Mouse (Mus musculus) lung, embryonic 15.5 days (tissue): ENCODE measurements at regions not wholly inside any gene's neighbourhood (a gene's known extent, or its start where the extent isn't known, plus 50 kb on each side); places are given as distances from the start of the nearest gene placed in this dataset.
"Not testable (repeated sequence)": the region's sequence is repeated elsewhere in the genome, so short reads cannot be mapped to it uniquely, and the experiment has no call there.

Source experiments
- ATAC-seq: fragments of 200-750 bp; cut with Nextera tagmentation; 2 replicates; pipeline ENCODE4 v1.8.0; 2017; ENCODE audit warnings: moderate number of reproducible peaks, borderline replicate concordance; ENCODE audit not compliant: low FRiP score, low TSS enrichment; ENCODE audit errors: extremely low read depth
- H3K27ac ChIP-seq: fragments of 300-500 bp; sonication (generic); 2 replicates; pipeline ENCODE4 v1.5.1; 2015; ENCODE audit warnings: moderate library complexity, mild to moderate bottlenecking, inconsistent platforms
- H3K27me3 ChIP-seq: fragments of 300-500 bp; sonication (generic); 2 replicates; pipeline ENCODE4 v1.6.1; 2015; ENCODE audit warnings: inconsistent platforms
- H3K36me3 ChIP-seq: fragments of 300-500 bp; sonication (generic); 2 replicates; pipeline ENCODE4 v1.6.1; 2015; ENCODE audit warnings: inconsistent platforms
- H3K4me1 ChIP-seq: fragments of 300-500 bp; sonication (generic); 2 replicates; pipeline ENCODE4 v1.6.1; 2015; ENCODE audit warnings: inconsistent platforms
- H3K4me2 ChIP-seq: fragments of 300-500 bp; sonication (generic); 2 replicates; pipeline ENCODE4 v1.6.1; 2015; ENCODE audit warnings: inconsistent platforms, mild to moderate bottlenecking, moderate library complexity
- H3K4me3 ChIP-seq: fragments of 300-500 bp; sonication (generic); 2 replicates; pipeline ENCODE4 v1.5.1; 2015; ENCODE audit warnings: mild to moderate bottlenecking, inconsistent platforms
- H3K9ac ChIP-seq: fragments of 300-500 bp; sonication (generic); 2 replicates; pipeline ENCODE4 v1.6.1; 2015; ENCODE audit warnings: inconsistent platforms
- H3K9me3 ChIP-seq: fragments of 300-500 bp; sonication (generic); 2 replicates; pipeline ENCODE4 v1.6.1; 2016; ENCODE audit warnings: inconsistent platforms
- WGBS: fragments of 180-500 bp; shearing (Covaris S2); methylation state at CpG from one replicate; pipeline ENCODE4 v1.1.7; 2015; 5-methylcytosine and 5-hydroxymethylcytosine counted together

DNA sequence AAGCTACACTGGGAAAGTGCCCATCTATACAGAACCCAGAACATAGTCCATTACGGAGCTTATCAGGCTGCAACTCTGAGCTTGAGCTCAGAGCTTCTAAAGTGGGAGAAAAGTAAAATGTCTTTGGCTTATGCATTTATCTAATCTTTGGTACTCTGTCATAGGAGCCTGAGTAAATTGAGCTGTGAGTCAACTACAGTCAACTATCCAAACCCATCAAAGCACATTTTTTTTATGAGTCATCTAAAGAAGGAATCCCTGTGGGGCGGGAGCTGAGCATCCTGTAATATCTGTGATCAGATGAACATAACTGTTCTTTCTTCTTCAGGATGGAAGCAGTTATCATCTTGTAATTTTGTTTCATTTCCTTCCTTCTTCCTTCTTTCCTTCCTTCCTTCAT is 323.1 kb downstream of the Trib2 start:
- Histone ChIP-seq H3K36me3 (no peaks in the 10 kb centered on the region), H3K4me2 (no peak overlapping the region), H3K27me3 (no peaks in the 10 kb centered on the region), H3K9ac (no peak overlapping the region), H3K4me1 (no peaks in the 10 kb centered on the region), H3K27ac (no peak overlapping the region), H3K4me3 (no peak overlapping the region), H3K9me3 (no peaks in the 10 kb centered on the region)
- no peak for ATAC-seq
- 76% methylated on average over 2 of the region's 2 CpGs for WGBS

DNA sequence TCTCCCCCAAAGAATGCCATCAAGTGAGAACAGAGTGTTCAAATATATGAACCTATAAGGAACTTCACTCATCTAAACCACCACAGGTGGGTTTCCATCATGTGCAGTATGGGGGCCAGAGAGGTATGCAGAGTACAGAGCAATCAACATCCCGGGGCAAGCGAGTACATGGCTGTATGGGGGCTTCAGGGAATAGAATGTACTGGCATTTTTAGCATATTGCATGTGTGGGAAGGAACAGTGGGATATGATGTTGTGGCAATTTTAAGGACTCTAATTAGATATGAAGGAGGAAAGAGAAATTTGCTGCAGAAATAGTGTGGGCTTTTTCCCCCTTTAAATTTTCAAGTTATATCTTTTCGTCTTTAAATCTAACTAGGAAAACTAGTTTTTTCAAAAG is 344.0 kb downstream of the Trib2 start:
- no peaks in the 10 kb centered on the region for H3K36me3 ChIP-seq
- H3K27ac ChIP-seq = no peak overlapping the region
- H3K4me2 ChIP-seq = no peak overlapping the region
- no peaks in the 10 kb centered on the region for H3K9me3 ChIP-seq
- no peak overlapping the region for H3K9ac ChIP-seq
- H3K4me1 ChIP-seq = no peaks in the 10 kb centered on the region
- WGBS = 74% methylated on average over 3 of the region's 3 CpGs
- H3K27me3 ChIP-seq = no peaks in the 10 kb centered on the region
- no peak for ATAC-seq
- no peak overlapping the region for H3K4me3 ChIP-seq

DNA sequence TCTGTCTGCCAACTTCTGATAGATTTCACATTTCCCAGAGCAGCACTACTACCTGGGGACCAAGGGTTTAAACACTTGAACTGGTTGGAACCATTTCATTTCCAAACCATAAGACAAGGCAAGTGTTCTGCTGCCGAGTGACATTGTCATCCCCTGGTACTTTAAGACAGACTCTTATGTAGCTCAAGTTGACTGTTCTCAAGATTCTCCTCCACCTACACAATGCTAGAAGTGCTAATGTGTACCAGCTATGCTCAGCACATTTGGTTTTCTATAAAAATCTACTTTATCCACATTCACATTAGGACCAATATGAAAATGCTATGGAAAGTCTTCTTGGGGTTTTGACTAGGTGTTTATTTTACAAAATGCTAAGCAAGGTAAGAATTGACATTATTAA is 357.3 kb downstream of the Trib2 start:
- no peaks in the 10 kb centered on the region for H3K4me1 ChIP-seq
- H3K36me3 ChIP-seq = no peaks in the 10 kb centered on the region
- WGBS = 77% methylated on average over 1 of the region's 1 CpGs
- no peaks in the 10 kb centered on the region for H3K9me3 ChIP-seq
- ATAC-seq = no peak
- no peaks in the 10 kb centered on the region for H3K27me3 ChIP-seq
- no peak overlapping the region for H3K4me3 ChIP-seq
- no peak overlapping the region for H3K4me2 ChIP-seq
- H3K9ac ChIP-seq = no peak overlapping the region
- H3K27ac ChIP-seq = no peak overlapping the region

DNA sequence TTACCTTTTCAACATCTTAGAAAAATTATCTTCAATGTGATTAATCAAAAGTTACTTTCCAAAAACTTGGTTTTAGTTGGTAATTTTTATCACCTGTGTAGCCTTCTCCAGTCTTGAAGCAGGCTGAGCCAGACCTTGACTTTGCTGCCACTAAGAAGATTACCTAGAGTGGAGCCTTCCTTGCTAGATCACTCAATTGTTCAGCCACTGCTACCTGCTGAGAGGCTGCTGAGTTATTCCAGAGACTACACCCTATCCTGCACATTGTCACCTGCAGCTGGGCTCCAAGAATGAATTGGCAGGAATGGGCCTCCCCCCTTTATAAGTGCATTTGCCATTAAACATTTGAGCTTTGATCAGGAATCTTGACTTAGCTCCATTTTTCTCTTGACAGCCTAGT is 360.4 kb downstream of the Trib2 start:
- not testable (repeated sequence) for H3K4me3 ChIP-seq, H3K27ac ChIP-seq, H3K36me3 ChIP-seq, H3K4me2 ChIP-seq, H3K9me3 ChIP-seq, H3K9ac ChIP-seq, ATAC-seq, H3K4me1 ChIP-seq, H3K27me3 ChIP-seq

DNA sequence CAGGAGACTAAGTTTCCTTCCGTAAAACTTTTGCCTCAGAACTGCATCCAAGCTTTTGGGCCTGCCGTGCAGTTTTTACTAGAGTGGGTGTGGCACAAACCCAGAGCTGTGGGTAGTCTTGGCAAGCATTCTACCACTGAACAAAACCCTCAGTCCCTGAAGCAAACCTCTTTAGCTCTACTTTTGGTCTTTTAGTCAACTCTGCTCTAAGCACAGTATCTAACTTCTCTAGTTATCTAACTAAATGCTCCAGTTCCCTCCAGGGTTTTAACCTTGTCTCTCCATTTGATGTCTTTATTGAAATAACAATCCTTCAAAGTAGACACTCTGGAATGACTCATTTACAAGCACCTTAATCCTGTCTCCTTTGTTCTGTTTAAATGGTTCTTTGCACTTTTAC is 361.0 kb downstream of the Trib2 start:
- H3K27me3 ChIP-seq = no peaks in the 10 kb centered on the region
- no peak overlapping the region for H3K9ac ChIP-seq
- no peak overlapping the region for H3K4me2 ChIP-seq
- ATAC-seq = no peak
- H3K4me1 ChIP-seq = no peaks in the 10 kb centered on the region
- H3K27ac ChIP-seq = no peak overlapping the region
- no peaks in the 10 kb centered on the region for H3K9me3 ChIP-seq
- H3K4me3 ChIP-seq = no peak overlapping the region
- 89% methylated on average over 2 of the region's 2 CpGs for WGBS
- no peaks in the 10 kb centered on the region for H3K36me3 ChIP-seq

DNA sequence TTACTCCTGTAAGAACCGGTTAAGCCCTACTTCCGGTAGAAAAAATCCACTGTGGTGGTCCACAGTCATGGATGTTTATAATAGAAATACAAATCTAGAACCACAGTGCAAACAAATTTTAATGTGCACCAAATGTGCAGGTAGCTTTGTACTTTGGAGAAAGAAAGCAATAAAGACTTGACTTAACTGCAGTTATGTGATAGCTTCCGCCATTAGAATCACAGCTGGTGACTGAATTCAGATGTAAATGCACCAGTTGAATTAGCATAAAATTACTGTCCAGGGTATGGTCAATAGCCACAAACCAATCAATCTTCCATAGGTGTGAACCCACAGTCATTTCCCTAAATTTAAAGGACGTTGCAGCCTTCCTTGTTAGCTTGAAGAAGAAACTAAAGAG is 367.2 kb downstream of the Trib2 start:
- no peak overlapping the region for H3K4me3 ChIP-seq
- H3K4me2 ChIP-seq = no peak overlapping the region
- no peaks in the 10 kb centered on the region for H3K9me3 ChIP-seq
- no peaks in the 10 kb centered on the region for H3K36me3 ChIP-seq
- no peaks in the 10 kb centered on the region for H3K27me3 ChIP-seq
- no peak for ATAC-seq
- H3K9ac ChIP-seq = no peak overlapping the region
- H3K27ac ChIP-seq = no peak overlapping the region
- no peaks in the 10 kb centered on the region for H3K4me1 ChIP-seq
- WGBS = 79% methylated on average over 4 of the region's 4 CpGs

DNA sequence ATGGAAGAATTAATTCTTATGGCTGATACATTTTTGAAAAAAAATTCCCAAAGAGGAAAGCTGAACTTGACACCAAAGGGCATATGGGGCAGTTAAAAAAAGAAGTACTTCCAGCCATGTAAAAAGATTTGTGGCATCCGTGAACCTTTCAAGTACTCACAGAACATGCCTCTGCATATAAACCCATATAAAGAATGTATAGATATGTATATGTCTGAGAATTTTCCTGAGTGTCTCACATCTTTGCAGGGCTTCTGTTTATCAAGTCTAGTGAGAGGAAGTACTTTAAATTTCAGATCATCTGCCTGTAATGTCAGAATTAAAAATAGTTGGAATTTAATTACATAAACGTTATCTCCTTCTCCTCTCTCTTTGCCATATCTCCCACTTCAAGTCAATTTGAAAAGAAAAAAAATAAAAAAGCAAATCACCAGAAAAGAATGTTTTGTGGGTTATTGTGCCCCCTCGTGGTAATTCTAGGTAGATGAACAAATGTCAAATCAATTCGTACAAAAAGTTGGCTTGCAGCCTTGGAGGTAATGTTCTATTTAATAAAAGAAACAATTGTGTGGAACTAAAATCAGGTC is 400.4 kb downstream of the Trib2 start:
- Histone ChIP-seq H3K9me3 (no peaks in the 10 kb centered on the region), H3K4me3 (no peak overlapping the region), H3K4me2 (no peak overlapping the region), H3K4me1 (no peaks in the 10 kb centered on the region), H3K36me3 (no peaks in the 10 kb centered on the region), H3K9ac (no peak overlapping the region), H3K27me3 (no peaks in the 10 kb centered on the region), H3K27ac (no peak overlapping the region)
- 10% methylated on average over 4 of the region's 4 CpGs for WGBS
- no peak for ATAC-seq

DNA sequence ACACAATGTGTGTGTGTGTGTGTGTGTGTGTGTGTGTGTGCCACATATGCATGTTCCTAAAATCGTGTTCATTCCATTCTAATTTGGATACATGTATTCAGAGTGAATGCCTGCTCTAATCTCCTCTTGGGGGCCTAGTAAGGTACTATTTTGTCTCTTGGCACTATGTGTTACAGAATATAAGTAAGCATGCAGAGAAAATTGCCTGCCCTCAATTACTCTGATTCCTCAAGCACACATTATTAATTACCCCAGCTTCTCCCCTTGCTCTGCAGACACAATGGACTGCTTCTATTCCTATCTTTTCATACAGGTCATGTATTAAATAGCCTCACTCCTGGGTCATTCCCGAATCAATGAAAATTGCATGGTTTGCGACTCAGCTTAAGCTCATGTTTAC is 406.3 kb downstream of the Trib2 start:
- H3K27ac ChIP-seq = no peak overlapping the region
- H3K9ac ChIP-seq = no peak overlapping the region
- ATAC-seq = no peak
- no peaks in the 10 kb centered on the region for H3K9me3 ChIP-seq
- H3K4me3 ChIP-seq = no peak overlapping the region
- H3K36me3 ChIP-seq = no peaks in the 10 kb centered on the region
- H3K4me1 ChIP-seq = no peaks in the 10 kb centered on the region
- H3K4me2 ChIP-seq = no peak overlapping the region
- H3K27me3 ChIP-seq = no peaks in the 10 kb centered on the region
- WGBS = 67% methylated on average over 3 of the region's 3 CpGs

DNA sequence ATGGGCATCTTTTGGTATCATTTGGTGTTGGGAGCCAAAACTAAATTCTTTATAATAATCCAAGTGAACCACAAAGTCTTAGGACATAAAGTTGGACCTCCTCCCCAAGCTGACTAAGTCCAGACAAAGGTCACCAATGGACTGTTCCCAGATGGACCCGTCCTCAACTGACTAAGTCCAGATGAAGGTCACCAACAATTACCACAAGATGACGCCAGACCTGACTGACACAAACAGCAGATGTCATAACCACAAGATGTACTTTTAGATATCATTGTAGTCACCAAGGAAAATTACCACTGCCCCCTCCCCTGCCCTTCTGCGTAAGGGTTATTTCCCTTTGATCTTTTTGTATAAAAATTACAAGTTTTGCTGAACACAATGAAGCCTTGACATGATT is 409.1 kb downstream of the Trib2 start:
- not testable (repeated sequence) for H3K4me3 ChIP-seq, H3K4me1 ChIP-seq, H3K36me3 ChIP-seq, H3K9ac ChIP-seq, H3K4me2 ChIP-seq, ATAC-seq, H3K27ac ChIP-seq, H3K27me3 ChIP-seq, H3K9me3 ChIP-seq
- 65% methylated on average over 3 of the region's 3 CpGs for WGBS

DNA sequence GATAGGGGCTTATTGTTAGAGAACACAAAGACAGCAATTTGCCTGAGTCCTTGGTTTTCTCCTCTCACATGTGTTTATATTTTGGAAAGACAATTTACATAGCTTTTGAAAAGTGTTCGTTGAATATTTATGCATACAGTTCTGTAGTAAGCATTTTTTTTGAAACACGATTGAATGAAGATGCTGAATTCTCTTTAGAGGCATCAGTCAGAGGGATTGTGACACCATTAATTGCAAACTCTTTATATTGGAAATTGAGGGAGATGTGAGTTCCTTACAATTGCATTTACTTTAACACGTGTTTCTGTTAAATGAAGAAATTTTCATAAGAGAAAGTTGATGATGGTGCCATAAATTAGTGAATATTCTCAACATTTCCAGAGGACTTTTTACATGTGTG is 424.1 kb downstream of the Trib2 start:
- Histone ChIP-seq H3K27me3 (no peaks in the 10 kb centered on the region), H3K27ac (no peak overlapping the region), H3K9ac (no peak overlapping the region), H3K4me3 (no peak overlapping the region), H3K4me2 (no peak overlapping the region), H3K36me3 (no peaks in the 10 kb centered on the region), H3K9me3 (no peaks in the 10 kb centered on the region), H3K4me1 (no peaks in the 10 kb centered on the region)
- no peak for ATAC-seq
- WGBS = 75% methylated on average over 3 of the region's 3 CpGs

DNA sequence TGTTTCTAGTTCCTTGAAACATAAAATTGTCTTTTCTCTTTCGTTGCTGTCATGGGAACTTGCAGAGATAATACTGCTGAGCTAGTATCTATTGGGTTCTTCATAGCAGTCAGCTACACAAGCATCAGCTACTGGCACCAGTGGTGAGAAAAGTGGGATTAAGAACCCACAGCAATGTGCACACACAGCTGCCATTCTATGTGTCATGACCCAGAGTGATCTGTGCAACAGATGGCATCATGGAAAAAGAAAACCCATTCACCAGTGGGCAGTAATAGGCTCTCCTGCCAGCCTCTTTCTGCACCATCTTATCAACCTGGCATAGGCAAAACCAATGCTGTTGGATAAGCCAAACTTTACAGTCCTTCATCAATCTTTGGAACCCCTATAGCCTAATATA is 428.1 kb downstream of the Trib2 start:
- ATAC-seq = no peak
- no peaks in the 10 kb centered on the region for H3K4me1 ChIP-seq

DNA sequence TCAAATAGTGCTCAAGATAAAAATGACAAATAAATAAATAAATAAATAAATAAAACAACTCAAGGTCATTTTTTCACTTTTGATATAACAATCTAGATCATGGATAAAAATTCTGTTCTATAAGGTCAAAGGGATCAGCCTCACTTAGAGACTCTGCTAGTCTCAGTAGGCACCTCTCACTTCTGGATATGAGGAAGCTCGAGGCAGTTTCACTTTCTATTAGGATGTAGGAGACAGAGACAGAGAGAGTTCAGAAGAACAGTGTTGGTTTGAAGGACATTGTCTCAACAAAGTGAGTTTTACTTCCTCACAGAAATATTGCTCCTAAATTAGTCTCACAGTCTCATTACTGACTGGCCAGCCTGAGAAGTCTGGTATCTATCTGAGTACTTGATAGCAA is 458.9 kb downstream of the Trib2 start:
- H3K4me3 ChIP-seq = no peak overlapping the region
- H3K4me2 ChIP-seq = no peak overlapping the region
- H3K27ac ChIP-seq = no peak overlapping the region
- 69% methylated on average over 1 of the region's 1 CpGs for WGBS
- no peaks in the 10 kb centered on the region for H3K27me3 ChIP-seq
- no peaks in the 10 kb centered on the region for H3K36me3 ChIP-seq
- no peak overlapping the region for H3K9ac ChIP-seq
- no peaks in the 10 kb centered on the region for H3K4me1 ChIP-seq
- no peaks in the 10 kb centered on the region for H3K9me3 ChIP-seq
- ATAC-seq = no peak

More for the DNA sequence above, 428.1 kb downstream of the Trib2 start:
- Histone ChIP-seq H3K36me3 (no peaks in the 10 kb centered on the region), H3K9me3 (no peaks in the 10 kb centered on the region), H3K4me3 (no peak overlapping the region), H3K27ac (no peak overlapping the region), H3K27me3 (no peaks in the 10 kb centered on the region), H3K9ac (no peak overlapping the region), H3K4me2 (no peak overlapping the region)
- WGBS = 65% methylated on average over 1 of the region's 1 CpGs

DNA sequence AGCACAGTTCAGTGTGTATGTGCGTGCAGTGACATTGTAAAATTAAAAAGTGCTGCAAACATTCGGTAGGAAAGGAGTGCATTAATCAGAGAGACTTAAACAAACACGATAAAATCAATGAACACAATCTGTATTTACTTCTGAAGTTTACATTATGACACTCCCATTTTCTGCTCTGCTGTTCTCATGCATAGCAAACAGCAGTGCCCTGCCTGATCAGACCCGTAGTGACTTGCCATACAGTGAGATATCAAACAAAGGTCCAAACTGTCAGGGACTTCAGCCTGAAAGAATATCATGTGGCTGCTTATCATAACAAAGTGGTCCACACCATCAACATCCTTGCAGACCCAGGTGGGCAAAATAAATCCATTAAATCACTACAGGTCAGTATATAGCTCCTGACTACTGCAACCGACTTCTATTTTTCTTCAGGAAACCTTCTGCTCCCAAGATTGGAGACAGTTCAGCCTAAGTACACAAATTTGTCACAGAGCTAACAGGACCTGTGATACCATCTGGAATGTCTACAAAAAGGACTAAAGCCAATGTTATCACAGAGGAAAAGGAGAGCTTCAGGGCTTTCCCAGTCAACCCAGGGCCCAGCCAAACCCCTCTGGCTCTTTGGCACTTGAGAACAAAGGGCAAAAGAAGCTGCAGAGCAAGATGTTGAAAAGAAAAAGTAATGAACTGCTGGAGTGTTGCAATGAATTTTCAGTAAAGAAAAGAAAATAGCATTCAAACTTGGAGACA is 495.8 kb downstream of the Trib2 start:
- 20% methylated on average over 5 of the region's 5 CpGs for WGBS
- ATAC-seq = no peak

More for the DNA sequence above, 495.8 kb downstream of the Trib2 start:
- H3K9me3 ChIP-seq = no peaks in the 10 kb centered on the region
- no peak overlapping the region for H3K4me3 ChIP-seq
- no peaks in the 10 kb centered on the region for H3K4me1 ChIP-seq
- H3K4me2 ChIP-seq = no peak overlapping the region
- no peaks in the 10 kb centered on the region for H3K36me3 ChIP-seq
- H3K27ac ChIP-seq = no peak overlapping the region
- H3K27me3 ChIP-seq = no peaks in the 10 kb centered on the region
- no peak overlapping the region for H3K9ac ChIP-seq
